Mouse (Mus musculus): ENCODE results near the gene Olfr66. TPM values are rescaled to one million over a fixed set of nuclear protein-coding genes. Genes with fewer than 3 reads are reported as not detected.

The Olfr66 gene
- total RNA-seq (2015) (not detected in 2 replicates), total RNA-seq (2017) (not detected in 2 replicates)

DNA sequence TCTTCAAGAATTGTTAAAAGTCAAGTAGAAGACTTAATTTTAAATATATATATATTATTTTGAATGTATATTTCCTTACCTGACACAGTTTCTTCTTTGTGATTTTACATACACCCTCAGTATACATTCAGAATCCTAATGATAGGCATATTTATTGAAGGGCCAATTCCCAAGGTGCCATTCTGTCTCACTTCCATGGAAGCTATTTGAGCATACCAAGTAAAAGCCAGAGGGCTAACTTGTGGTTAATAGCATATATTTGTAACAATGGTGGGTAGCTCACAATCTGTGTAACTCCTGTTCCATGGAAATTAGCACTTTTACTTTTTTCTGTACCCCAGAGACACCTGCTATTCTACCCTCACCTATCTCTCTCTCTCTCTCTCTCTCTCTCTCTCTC, at the start of gene Olfr66:
Gene Olfr66 (minus strand): TSS at position 101 of the 400 bp plus-strand sequence.
- no peak for ATAC-seq (replicated peaks; ENCODE audit: poor library complexity)

DNA sequence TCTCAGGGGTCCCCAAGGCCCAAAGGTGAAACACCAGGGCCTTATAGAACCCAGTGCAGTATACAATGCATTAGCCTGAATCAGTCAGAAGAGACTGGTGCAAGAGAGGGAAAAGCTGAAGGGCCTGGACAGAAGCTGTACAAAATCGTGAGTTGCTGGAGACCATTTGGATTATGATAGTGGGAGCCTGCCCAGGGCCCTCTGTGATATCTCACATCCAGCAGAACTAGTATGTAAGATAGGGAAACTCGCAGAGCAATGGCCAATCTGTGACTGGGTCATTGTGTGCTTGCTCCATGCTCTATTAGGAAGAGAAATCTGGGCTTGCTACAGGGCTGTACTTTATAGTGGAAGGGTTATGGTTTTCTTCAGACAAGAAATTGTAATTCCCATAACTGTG, 48.2 kb upstream of the Olfr66 start, which contains the start of gene Olfr632:
Gene Olfr632 (plus strand): TSS at position 84 of the 400 bp plus-strand sequence.
- no peak for ATAC-seq (replicated peaks; ENCODE audit: poor library complexity)

DNA sequence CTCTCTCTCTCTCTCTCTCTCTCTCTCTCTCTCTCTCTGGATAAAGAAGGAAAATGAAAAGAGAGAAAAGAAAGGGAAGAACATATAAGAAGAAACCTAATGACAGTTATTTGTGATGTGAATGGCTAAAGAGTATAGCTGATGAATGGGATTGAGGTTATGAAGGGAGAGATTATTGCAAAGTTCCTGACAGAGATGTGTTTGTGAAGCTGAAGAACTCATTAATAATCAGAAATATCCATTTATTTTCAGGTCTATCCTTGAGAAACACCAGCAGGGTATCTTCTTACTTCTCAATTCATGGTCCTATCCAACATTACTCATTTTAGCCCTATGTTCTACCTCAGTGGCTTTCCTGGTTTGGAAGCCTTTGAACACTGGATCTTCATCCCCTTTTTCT, 42.5 kb upstream of the Olfr66 start, which contains the start of gene Olfr631:
Gene Olfr631 (plus strand): TSS at position 301 of the 400 bp plus-strand sequence.
- ATAC-seq (replicated peaks; ENCODE audit: poor library complexity) = no peak

GRCm38 (mm10) chr7:103915338-103915737, 29.3 kb upstream of the Olfr66 start:
- ATAC-seq (replicated peaks; ENCODE audit: poor library complexity) = peak; percentile 62

GRCm38 (mm10) chr7:103912969-103913511, 27.0 kb upstream of the Olfr66 start:
- ATAC-seq (replicated peaks; ENCODE audit: poor library complexity) = peak; percentile 74

DNA sequence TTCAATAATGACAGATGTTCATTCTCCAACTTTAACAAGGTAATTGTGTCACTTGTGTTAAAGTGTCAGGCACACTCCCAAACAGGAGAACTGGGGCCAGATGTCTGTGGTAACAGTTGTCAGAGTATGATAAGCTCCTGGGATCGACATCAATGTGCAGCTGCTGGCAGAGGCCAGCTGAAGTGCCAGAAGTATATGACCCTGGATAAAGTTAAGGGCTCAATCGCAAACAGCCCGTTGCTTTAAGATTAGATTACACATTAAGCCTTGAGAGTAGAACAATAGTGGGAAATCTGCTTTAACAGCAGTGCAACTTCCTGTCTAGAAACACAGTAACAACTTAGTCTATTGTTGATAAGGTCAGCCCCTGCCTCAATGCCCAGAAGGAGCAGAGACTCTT, 24.0 kb upstream of the Olfr66 start:
- ATAC-seq (replicated peaks; ENCODE audit: poor library complexity) = peak; percentile 90

GRCm38 (mm10) chr7:103903187-103903586, 17.1 kb upstream of the Olfr66 start, which contains the start of gene Olfr65:
Gene Olfr65 (plus strand): TSS chr7:103903487.
- ATAC-seq (replicated peaks; ENCODE audit: poor library complexity) = no peak

DNA sequence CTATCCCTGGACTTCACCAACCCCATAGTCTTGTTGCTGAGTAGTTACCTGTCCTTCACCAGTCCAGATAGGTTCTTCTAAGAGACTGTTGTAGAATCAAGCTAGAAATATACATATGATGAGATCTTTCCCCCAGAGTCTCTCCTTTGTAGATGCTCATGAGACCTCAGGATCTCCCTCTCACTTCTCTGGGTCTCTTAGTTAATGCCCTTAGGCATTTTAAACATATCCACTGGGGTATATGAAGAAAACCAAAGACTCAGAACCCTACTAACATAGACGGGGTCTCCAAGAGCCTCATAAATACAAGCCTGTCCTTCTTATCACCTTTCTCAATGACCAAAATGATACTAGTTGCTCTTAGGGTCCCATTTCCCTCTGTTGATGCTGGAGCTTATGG, 8.3 kb upstream of the Olfr66 start, which contains the start of gene Olfr64:
Gene Olfr64 (minus strand): TSS at position 101 of the 400 bp plus-strand sequence.
- no peak for ATAC-seq (replicated peaks; ENCODE audit: poor library complexity)

GRCm38 (mm10) chr7:103877093-103877492, 9.0 kb downstream of the Olfr66 start:
- ATAC-seq (replicated peaks; ENCODE audit: poor library complexity) = peak; percentile 77

DNA sequence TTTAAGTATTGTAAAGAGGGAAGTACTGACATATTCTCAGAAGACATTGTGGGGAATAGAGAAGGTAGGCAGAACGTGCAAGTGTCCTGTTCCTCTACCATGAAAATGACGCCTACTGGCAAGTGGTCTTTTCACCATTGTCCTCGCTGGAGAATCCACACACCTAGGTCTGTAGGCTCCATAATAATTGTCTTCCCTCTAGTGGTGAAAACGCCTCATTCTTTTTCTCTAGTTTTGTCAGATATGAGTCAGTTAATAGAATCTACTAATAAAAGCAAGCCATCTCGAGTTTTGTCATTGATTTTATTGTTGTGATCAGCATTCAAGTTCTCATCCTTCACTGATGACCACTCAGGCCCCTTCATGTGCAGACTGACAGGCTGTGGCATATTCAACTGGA, 11.6 kb downstream of the Olfr66 start:
- ATAC-seq (replicated peaks; ENCODE audit: poor library complexity) = peak; percentile 21; the same call in 1 of the 2 replicates

DNA sequence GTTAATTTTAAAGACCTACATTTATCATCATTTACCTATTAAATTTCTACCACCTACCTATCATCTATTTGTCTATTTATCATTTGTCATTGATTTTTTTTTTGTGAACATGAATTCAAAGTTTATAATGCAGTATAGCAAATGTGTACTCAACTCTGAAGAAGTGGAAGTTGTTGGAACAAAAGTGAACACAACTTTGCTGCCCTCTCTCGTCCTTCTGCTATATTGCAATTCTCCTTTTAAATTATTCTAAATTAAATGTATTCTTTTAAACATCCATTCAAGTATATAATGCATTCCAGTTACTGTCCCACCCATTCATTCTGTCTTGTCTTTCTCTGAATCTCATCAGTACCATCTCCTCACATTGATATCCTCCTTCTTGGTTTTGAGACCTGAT, 13.0 kb downstream of the Olfr66 start:
- peak; percentile 56 for ATAC-seq (replicated peaks; ENCODE audit: poor library complexity)

DNA sequence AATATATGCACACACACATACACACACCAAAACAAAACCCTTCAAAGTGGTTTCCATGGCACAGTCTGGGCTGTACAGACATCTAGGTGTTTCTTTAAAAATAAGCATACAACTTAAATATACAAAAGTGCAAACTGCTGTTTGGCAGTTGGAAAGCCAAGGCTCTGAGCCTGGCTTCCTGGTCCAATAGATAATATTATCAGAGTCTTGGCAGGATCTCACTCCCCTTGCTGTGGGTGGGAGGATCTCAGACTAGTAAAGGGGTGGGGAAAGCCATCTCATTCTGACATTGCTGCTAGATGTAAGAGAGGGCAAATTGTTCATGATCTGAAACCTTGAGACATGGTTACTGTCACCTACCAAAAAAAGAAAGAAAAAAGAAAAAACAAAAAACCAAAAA, 15.4 kb downstream of the Olfr66 start:
- peak; percentile 88 for ATAC-seq (replicated peaks; ENCODE audit: poor library complexity)

GRCm38 (mm10) chr7:103865716-103866115, 20.3 kb downstream of the Olfr66 start:
- ATAC-seq (replicated peaks; ENCODE audit: poor library complexity) = peak; percentile 45

- ATAC-seq (replicated peaks; ENCODE audit: poor library complexity) = peak; percentile 40
Measured at GRCm38 (mm10) chr7:103861531-103861930, 24.5 kb downstream of the Olfr66 start.

- peak; percentile 86 for ATAC-seq (replicated peaks; ENCODE audit: poor library complexity)
Measured at GRCm38 (mm10) chr7:103860855-103861254, 25.2 kb downstream of the Olfr66 start.

DNA sequence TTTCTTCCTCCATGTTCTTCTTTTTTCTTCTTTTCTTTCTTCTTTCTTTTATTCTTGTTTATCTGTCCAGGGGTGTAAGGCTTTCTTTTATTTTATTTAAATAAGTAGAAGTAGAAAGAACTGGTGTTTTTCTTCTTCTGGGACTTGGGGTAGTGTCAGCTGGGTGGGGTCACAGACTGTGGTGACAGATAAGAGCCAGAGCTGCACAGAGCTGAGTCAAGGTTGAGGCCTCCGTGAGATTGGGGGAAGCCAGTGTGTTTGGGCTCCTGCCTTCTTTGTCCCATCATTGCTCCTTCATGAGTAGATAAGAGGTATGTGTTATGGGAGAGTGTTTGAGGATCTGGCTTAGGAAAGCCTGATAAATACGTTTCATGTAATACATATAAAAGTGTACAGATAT, 27.0 kb downstream of the Olfr66 start:
- peak; percentile 81 for ATAC-seq (replicated peaks; ENCODE audit: poor library complexity)

DNA sequence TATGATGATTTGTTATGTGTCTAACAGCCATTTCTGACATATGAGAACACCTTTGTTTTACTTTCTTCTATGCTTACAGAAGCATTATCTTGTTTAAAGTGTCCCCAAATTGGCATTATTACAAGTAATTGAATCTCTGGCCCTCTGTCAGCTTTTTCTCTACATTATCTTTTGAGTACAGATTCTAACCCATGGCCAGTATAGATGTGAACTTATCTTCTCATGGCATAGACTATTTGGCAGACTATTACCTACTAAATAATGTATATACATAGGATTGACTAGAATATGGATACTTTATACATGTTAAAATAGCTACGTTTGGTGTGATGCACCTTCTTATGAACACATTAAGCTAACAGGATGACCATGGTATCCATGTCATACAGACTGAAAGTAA, 31.4 kb downstream of the Olfr66 start:
- ATAC-seq (replicated peaks; ENCODE audit: poor library complexity) = peak; percentile 52

- ATAC-seq (replicated peaks; ENCODE audit: poor library complexity) = no peak
Measured at GRCm38 (mm10) chr7:103853090-103853489, 33.0 kb downstream of the Olfr66 start, which contains the start of gene Hbb-y. Gene Hbb-y (minus strand): TSS chr7:103853216.

DNA sequence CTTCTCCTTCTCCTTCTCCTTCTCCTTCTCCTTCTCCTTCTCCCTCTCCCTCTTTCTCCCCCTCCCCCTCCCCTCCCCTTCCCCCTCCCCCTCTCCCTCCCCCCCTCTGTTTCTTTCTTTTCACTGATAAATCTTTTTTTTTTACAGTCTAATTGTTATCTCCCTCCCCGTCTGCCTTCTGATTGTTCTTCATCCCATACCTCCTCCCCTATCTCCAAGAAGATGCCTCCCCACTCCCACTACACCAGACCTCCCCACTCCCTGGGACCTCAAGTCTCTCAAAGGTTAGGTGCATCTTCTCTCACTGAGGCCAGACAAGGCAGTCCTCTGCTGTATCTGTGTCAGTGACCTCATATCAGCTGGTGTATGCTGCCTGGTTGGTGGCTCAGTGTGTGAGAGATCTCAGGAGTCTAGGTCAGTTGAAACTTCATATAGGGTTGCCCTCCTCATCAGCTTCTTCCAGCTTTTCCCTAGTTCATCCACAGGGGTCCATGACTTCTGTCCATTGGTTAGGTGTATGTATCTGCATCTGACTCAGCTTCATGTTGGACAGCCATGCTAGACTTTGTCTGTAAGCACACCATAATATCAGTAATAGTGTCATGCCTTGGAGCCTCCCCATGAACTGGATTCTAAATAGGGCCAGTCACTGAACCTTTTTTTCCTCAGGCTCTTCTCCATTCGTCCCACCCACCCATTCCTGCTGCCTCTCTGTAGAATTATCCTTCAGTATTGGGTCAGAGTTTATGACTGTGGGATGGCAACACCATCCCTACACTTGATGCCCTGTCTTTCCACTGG, 41.3 kb downstream of the Olfr66 start:
- ATAC-seq (replicated peaks; ENCODE audit: poor library complexity) = peak; percentile 37; the same call in 1 of the 2 replicates

GRCm38 (mm10) chr7:103843034-103843433, 43.0 kb downstream of the Olfr66 start, which contains the start of gene Hbb-bh1:
Gene Hbb-bh1 (minus strand): TSS chr7:103843164.
- ATAC-seq (replicated peaks; ENCODE audit: poor library complexity) = no peak

DNA sequence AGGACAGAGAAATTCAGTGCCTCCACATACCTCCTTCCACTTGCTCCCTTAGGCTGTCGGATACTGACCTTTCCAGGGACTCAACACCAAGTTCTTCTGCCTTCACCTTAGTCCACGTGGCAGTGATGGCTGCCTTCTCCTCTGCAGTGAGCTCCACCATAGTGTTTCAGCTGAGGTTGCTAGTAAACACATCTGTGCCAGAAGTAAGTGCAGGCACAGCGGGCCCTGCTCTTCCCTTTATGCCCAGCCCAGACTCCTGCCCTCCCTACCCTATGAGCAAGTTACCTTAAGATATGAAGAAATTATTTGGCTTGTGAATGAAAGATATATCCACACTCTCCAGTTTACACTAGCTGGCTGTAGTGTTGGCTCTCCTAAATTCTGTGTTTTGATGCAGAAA, 45.8 kb downstream of the Olfr66 start, which contains the start of gene Hbb-bh2:
Gene Hbb-bh2 (minus strand): TSS at position 253 of the 400 bp plus-strand sequence.
- ATAC-seq (replicated peaks; ENCODE audit: poor library complexity) = no peak
